Mouse (Mus musculus) limb, embryonic 11.5 days (tissue): ENCODE measurements around the gene Ripk3. TPM values are rescaled to one million over a fixed set of nuclear protein-coding genes. Genes with fewer than 3 reads are reported as not detected.

Experiments
- ATAC-seq: fragments of 200-750 bp; cut with Nextera tagmentation; 2 replicates; pipeline ENCODE4 v1.8.0; 2017; ENCODE audit warnings: low read depth; ENCODE audit not compliant: insufficient number of reproducible peaks, low FRiP score, low TSS enrichment
- DNase-seq: peaks from one replicate; pipeline ENCODE4 v3.0.0-alpha.2; 2015; ENCODE audit warnings: low spot score
- H3K27ac ChIP-seq: fragments of 300-500 bp; sonication (generic); replicated peaks from 2 replicates; pipeline ENCODE4 v1.5.1; 2014; ENCODE audit warnings: low read depth, mild to moderate bottlenecking, low read length
- H3K27me3 ChIP-seq: fragments of 300-500 bp; sonication (generic); 2 replicates; pipeline ENCODE4 v1.6.1; 2014; ENCODE audit warnings: mild to moderate bottlenecking, low read length, mixed read lengths; ENCODE audit not compliant: control insufficient read depth, insufficient read depth
- H3K36me3 ChIP-seq: fragments of 300-500 bp; sonication (generic); 2 replicates; pipeline ENCODE4 v1.6.1; 2014; ENCODE audit warnings: mild to moderate bottlenecking, low read length, moderate library complexity, mixed read lengths; ENCODE audit not compliant: control insufficient read depth, insufficient read depth
- H3K4me1 ChIP-seq: fragments of 300-500 bp; sonication (generic); 2 replicates; pipeline ENCODE4 v1.6.1; 2014; ENCODE audit warnings: low read length, mixed read lengths; ENCODE audit not compliant: control insufficient read depth, insufficient read depth
- H3K4me2 ChIP-seq: fragments of 300-500 bp; sonication (generic); 2 replicates; pipeline ENCODE4 v1.6.1; 2014; ENCODE audit warnings: low read depth, mild to moderate bottlenecking, moderate library complexity; ENCODE audit not compliant: severe bottlenecking
- H3K4me3 ChIP-seq: fragments of 300-500 bp; sonication (generic); 2 replicates; pipeline ENCODE4 v1.5.1; 2014; ENCODE audit warnings: low read depth, low read length
- H3K9ac ChIP-seq: fragments of 300-500 bp; sonication (generic); 2 replicates; pipeline ENCODE4 v1.6.1; 2014; ENCODE audit warnings: mild to moderate bottlenecking, low read length
- H3K9me3 ChIP-seq: fragments of 300-500 bp; sonication (generic); 2 replicates; pipeline ENCODE4 v1.6.1; 2016; ENCODE audit warnings: low read length; ENCODE audit not compliant: control insufficient read depth
- WGBS: fragments of 180-500 bp; shearing (Covaris S2); extraction: QIAGEN DNeasy Blood & Tissue Kit; methylation state at CpG from one replicate; pipeline ENCODE4 v1.1.7; 2014; 5-methylcytosine and 5-hydroxymethylcytosine counted together
- polyA plus RNA-seq: library from polyadenylated mRNA; unstranded; fragments of >200 nt; fragmentation: Nextera tagmentation; extraction: Ambion mirVana; gene quantifications from 2 replicates; pipeline ENCODE4 v1.2.1, GENCODE M21; 2014

Gene Ripk3
- polyA plus RNA-seq, 1 experiment from 2014 or later: 26.3 TPM

GRCm38 (mm10) chr14:55820576-55820975, 31.9 kb upstream of the Ripk3 start:
- ATAC-seq (no peak), DNase-seq (no peak)
- Histone ChIP-seq H3K9ac (no peak overlapping the region), H3K4me1 (0 out of 2 replicates have a peak, but pooled peaks cover 5% of the 10 kb centered on the region), H3K27me3 (no peaks in the 10 kb centered on the region), H3K27ac (no peak overlapping the region), H3K4me2 (no peak overlapping the region), H3K9me3 (no peaks in the 10 kb centered on the region), H3K4me3 (no peak overlapping the region), H3K36me3 (no peaks in the 10 kb centered on the region)
- WGBS: 88% methylated on average over 9 of the region's 9 CpGs

- WGBS: 83% methylated on average over 7 of the region's 7 CpGs
- no peak for ATAC-seq
Measured at GRCm38 (mm10) chr14:55819845-55820405, 31.3 kb upstream of the Ripk3 start.

GRCm38 (mm10) chr14:55815310-55815751, 26.7 kb upstream of the Ripk3 start:
- H3K9ac ChIP-seq: peak overlapping the region; percentile 28; the same call in 1 of the 2 replicates
- DNase-seq (peak; percentile 47), ATAC-seq (no peak)
- no peaks in the 10 kb centered on the region for H3K4me1 ChIP-seq
- WGBS: 29% methylated on average over 17 of the region's 17 CpGs
- no peaks in the 10 kb centered on the region for H3K36me3 ChIP-seq
- no peaks in the 10 kb centered on the region for H3K27me3 ChIP-seq
- H3K9me3 ChIP-seq: no peaks in the 10 kb centered on the region
- peak overlapping the region; percentile 42 for H3K4me3 ChIP-seq
- H3K4me2 ChIP-seq: peak overlapping the region; percentile 56
- no peak overlapping the region for H3K27ac ChIP-seq

More at GRCm38 (mm10) chr14:55819845-55820405, 31.3 kb upstream of the Ripk3 start:
- H3K9me3 ChIP-seq: no peaks in the 10 kb centered on the region
- H3K36me3 ChIP-seq: no peaks in the 10 kb centered on the region
- 0 out of 2 replicates have a peak, but pooled peaks cover 5% of the 10 kb centered on the region for H3K4me1 ChIP-seq
- H3K9ac ChIP-seq: no peak overlapping the region
- no peak overlapping the region for H3K4me3 ChIP-seq
- DNase-seq: no peak
- no peak overlapping the region for H3K27ac ChIP-seq
- H3K4me2 ChIP-seq: no peak overlapping the region
- H3K27me3 ChIP-seq: no peaks in the 10 kb centered on the region

GRCm38 (mm10) chr14:55814885-55815284, 26.2 kb upstream of the Ripk3 start:
- Histone ChIP-seq H3K4me2 (peak overlapping the region; percentile 56), H3K9ac (peak overlapping the region; percentile 28; the same call in 1 of the 2 replicates), H3K4me1 (no peaks in the 10 kb centered on the region), H3K36me3 (no peaks in the 10 kb centered on the region), H3K27me3 (no peaks in the 10 kb centered on the region), H3K27ac (no peak overlapping the region), H3K9me3 (no peaks in the 10 kb centered on the region), H3K4me3 (peak overlapping the region; percentile 42)
- DNase-seq: peak; percentile 83
- no peak for ATAC-seq
- 22% methylated on average over 16 of the region's 16 CpGs for WGBS

- no peak overlapping the region for H3K27ac ChIP-seq
- H3K9ac ChIP-seq: no peak overlapping the region
- DNase-seq: no peak
- no peaks in the 10 kb centered on the region for H3K9me3 ChIP-seq
- no peak overlapping the region for H3K4me3 ChIP-seq
- H3K4me1 ChIP-seq: no peaks in the 10 kb centered on the region
- H3K27me3 ChIP-seq: no peaks in the 10 kb centered on the region
- no peak overlapping the region for H3K4me2 ChIP-seq
- no peak for ATAC-seq
- H3K36me3 ChIP-seq: no peaks in the 10 kb centered on the region
- 83% methylated on average over 15 of the region's 15 CpGs for WGBS
Measured at GRCm38 (mm10) chr14:55795380-55796163, 6.9 kb upstream of the Ripk3 start.

- Histone ChIP-seq H3K9me3 (no peaks in the 10 kb centered on the region), H3K4me1 (no peaks in the 10 kb centered on the region), H3K27me3 (peaks cover 2% of the 10 kb centered on the region; the same call in 1 of the 2 replicates), H3K9ac (no peak overlapping the region), H3K4me3 (no peak overlapping the region), H3K36me3 (no peaks in the 10 kb centered on the region), H3K27ac (no peak overlapping the region), H3K4me2 (no peak overlapping the region)
- 66% methylated on average over 2 of the region's 2 CpGs for WGBS
- DNase-seq (no peak), ATAC-seq (no peak)
Measured at GRCm38 (mm10) chr14:55793946-55794345, 5.3 kb upstream of the Ripk3 start.

- Histone ChIP-seq H3K27me3 (peaks cover 6% of the 10 kb centered on the region; the same call in 1 of the 2 replicates), H3K27ac (no peak overlapping the region), H3K36me3 (no peaks in the 10 kb centered on the region), H3K4me2 (no peak overlapping the region), H3K9me3 (no peaks in the 10 kb centered on the region), H3K4me3 (no peak overlapping the region), H3K4me1 (no peaks in the 10 kb centered on the region), H3K9ac (no peak overlapping the region)
- DNase-seq: no peak
- WGBS: 69% methylated on average over 2 of the region's 2 CpGs
- no peak for ATAC-seq
Measured at GRCm38 (mm10) chr14:55793461-55793860, 4.8 kb upstream of the Ripk3 start.

- 28% methylated on average over 11 of the region's 11 CpGs for WGBS
- H3K4me3 ChIP-seq: 0 out of 2 replicates have a peak overlapping the region, but pooled peaks have one; percentile 22
- ATAC-seq (no peak), DNase-seq (no peak)
- H3K9me3 ChIP-seq: no peaks in the 10 kb centered on the region
- H3K9ac ChIP-seq: no peak overlapping the region
- peaks cover 4% of the 10 kb centered on the region for H3K4me1 ChIP-seq
- H3K4me2 ChIP-seq: peak overlapping the region; percentile 72; the same call in 1 of the 2 replicates
- no peak overlapping the region for H3K27ac ChIP-seq
- no peaks in the 10 kb centered on the region for H3K36me3 ChIP-seq
- peaks cover 28% of the 10 kb centered on the region; the same call in 1 of the 2 replicates for H3K27me3 ChIP-seq
Measured at GRCm38 (mm10) chr14:55787731-55788130, 934 bp downstream of the Ripk3 start.
